Mouse (Mus musculus): ENCODE data around the gene Kctd17. TPM values are rescaled to one million over a fixed set of nuclear protein-coding genes. Genes with fewer than 3 reads are reported as not detected.

The Kctd17 gene
- total RNA-seq, 2 experiments from 2014 or later, result 14.2 to 15.9 TPM

DNA sequence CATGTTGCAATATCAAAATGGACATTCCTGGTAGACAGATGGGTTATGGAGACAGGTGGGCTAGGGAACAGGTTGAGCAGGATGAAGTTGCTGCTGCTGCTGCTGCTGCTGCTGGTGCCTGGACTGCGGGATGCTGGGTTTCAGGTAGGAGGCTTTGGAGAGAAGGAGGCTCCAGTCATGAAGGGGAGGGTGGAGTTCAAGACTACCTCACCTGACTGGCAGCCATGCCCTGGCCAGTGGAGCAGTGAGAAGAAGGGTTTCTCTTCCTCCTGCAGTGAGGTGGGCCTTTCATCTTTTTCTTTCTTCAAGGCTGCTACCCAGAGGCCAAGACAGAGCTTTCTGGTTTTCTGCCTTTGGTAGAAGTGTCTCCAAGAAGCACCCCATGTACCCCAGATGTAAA is 48.5 kb downstream of the Kctd17 start:
- DNase-seq, result no peak
- intact Hi-C loops (cut with DNase I), result no loop called here

DNA sequence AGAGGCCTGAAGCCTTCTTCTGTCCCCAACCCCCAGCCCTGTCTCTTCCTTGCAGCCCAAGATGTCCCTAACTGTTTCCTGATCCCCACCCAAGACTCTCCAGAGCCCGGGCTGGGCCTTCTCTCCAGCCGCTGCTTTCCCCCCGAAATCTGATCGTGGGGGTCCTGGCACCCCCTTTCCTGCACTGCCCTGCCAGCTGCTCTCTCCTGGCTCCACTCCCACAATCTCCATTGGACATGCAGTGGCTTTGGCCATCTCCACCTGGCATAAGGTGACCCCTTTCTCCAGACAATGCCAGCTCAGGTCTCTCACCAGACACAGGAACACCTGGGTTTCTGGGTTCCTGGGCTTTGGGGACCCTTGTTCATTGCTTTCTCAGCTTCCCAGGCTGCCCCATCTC is 49.7 kb downstream of the Kctd17 start:
- intact Hi-C loops (cut with DNase I), result no loop called here
- DNase-seq, result no peak

GRCm38 (mm10) chr15:78479470-78479869 is 51.1 kb downstream of the Kctd17 start:
- intact Hi-C loops (cut with DNase I), result no loop called here
- no peak for DNase-seq

DNA sequence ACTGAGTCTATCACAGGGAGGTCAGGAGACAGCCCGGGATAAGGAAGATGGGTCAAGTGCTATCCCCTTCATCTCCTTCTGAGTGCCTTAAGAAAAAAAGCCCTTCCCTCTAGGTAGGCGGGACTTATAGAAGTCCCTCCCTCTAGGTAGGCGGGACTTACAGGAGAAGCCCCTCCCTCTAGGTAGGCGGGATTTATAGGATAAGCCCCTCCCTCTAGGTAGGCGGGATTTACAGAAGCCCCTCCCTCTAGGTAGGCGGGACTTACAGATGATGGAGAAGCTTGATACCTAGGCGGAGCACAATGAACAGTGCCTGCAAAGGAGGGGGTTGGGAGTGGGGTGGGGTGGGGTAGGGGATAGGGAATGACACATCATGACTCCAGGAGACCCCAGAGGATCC is 51.7 kb downstream of the Kctd17 start:
- no peak for DNase-seq
- intact Hi-C loops (cut with DNase I), result no loop called here

DNA sequence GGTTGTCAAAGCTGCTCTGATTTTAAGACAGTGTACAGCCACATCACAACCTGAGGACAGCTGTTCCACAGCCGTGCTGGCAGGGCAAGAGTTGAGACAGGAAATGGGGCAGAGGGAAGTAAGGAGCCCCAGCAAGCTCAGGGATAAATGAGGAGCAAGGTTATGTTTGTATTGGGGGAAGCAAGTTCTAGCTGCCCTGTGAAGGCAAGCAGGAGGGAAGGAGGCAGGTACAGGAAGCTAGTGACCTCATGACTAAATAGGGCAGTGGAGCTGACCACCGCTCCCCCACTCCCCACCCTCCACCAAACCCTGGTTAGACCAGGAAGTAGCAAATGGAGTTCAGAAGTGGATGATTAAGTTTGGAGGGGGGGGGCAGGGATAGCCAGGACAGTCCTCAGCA is 52.6 kb downstream of the Kctd17 start:
- no peak for DNase-seq
- intact Hi-C loops (cut with DNase I), result no loop called here

DNA sequence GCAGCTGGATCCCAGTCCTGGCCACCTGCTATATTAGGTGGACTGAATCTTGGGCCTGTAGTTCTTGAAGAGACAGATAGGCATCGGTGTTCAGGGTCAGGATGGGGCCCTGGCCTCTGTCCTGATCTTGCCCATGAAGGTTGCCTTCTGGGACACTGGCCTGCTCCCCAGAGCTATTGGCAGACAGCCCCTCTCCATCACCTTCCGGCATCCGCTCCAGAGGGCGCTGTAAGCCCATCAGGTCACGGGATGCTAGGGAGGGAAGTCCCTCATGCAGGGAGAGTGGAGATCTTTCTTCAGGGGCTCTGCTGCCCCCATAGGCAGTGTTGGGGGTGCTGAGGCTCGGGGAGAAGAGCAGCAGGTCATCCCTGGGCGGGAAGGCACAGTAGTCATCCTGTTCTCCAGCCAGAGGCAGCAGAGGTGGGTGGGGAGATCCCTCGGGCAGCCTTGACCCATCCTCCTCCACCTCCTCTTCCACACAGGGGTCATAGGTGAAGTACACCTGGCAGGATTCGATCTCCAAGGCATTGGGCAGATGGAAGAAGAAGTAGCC is 53.2 kb downstream of the Kctd17 start:
- intact Hi-C loops (cut with DNase I), result no loop called here
- no peak for DNase-seq

- intact Hi-C loops (cut with DNase I), result no loop called here
- no peak for DNase-seq
Observed at GRCm38 (mm10) chr15:78482518-78482917, 54.2 kb downstream of the Kctd17 start.

- intact Hi-C loops (cut with DNase I), result no loop called here
- no peak for DNase-seq
Observed at GRCm38 (mm10) chr15:78483311-78483710, 54.9 kb downstream of the Kctd17 start.

- intact Hi-C loops (cut with DNase I), result no loop called here
- DNase-seq, result no peak
Observed at GRCm38 (mm10) chr15:78486564-78486963, 58.2 kb downstream of the Kctd17 start.

DNA sequence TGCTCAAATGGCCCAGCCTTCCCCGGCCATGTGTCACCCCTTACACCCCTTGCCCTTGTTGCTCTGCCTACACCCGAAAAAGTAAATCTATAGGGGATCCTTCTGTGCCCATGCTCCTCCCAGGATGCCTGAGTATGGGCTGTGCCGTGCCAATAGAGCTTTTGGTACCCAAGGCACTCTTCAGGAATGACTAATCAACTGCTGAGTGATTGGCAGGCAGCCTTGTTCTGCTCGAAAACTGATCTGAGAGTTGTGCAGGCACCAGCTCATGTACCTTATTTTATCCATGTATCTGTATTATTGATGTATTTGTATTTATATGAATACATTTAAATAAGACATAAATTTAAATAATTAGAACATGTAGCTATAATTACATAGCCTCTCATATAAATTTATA is 58.7 kb downstream of the Kctd17 start:
- no peak for DNase-seq
- intact Hi-C loops (cut with DNase I), result no loop called here

Other genes with a start within 250 kb of the Kctd17 start
- over 10,000 TPM; 16,417 to 20,637 TPM for gene Pvalb, start 222.2 kb upstream of the Kctd17 start, total RNA-seq (2021)
- gene Ncf4, start 183.8 kb upstream of the Kctd17 start, total RNA-seq (2021), result 1 to 10 TPM in 1 of 2 experiments, under 1 TPM in 1; 0.91 to 1.2 TPM
- gene Csf2rb2, start 122.8 kb upstream of the Kctd17 start, total RNA-seq (2021), result under 1 TPM; 0.31 to 0.44 TPM
- gene Csf2rb, start 102.8 kb upstream of the Kctd17 start, total RNA-seq (2021), result 1 to 10 TPM in 1 of 2 experiments, under 1 TPM in 1; 0.69 to 1.2 TPM
- gene Tex33, start 32.7 kb upstream of the Kctd17 start, total RNA-seq (2021), result not detected
- gene Tst, start 22.7 kb upstream of the Kctd17 start, total RNA-seq (2021), result 10 to 100 TPM; 22.1 to 24.1 TPM
- gene Mpst, start 22.1 kb upstream of the Kctd17 start, total RNA-seq (2021), result 10 to 100 TPM; 55.3 to 59.5 TPM
- not detected for gene Tmprss6, start 40.1 kb downstream of the Kctd17 start, total RNA-seq (2021)
- gene Il2rb, start 66.7 kb downstream of the Kctd17 start, total RNA-seq (2021), result not detected
- gene C1qtnf6, start 102.9 kb downstream of the Kctd17 start, total RNA-seq (2021), result 10 to 100 TPM in 1 of 2 experiments, 1 to 10 TPM in 1; 9.4 to 11.2 TPM
- not detected for gene Sstr3, start 116.1 kb downstream of the Kctd17 start, total RNA-seq (2021)
- gene Rac2, start 144.2 kb downstream of the Kctd17 start, total RNA-seq (2021), result 1 to 10 TPM in 1 of 2 experiments, under 1 TPM in 1; 0.42 to 1.4 TPM
- 1 to 10 TPM; 2.0 to 2.1 TPM for gene Cyth4, start 168.5 kb downstream of the Kctd17 start, total RNA-seq (2021)